ENCODE assay signal across 9 mouse cellular contexts in the genomic region with DNA sequence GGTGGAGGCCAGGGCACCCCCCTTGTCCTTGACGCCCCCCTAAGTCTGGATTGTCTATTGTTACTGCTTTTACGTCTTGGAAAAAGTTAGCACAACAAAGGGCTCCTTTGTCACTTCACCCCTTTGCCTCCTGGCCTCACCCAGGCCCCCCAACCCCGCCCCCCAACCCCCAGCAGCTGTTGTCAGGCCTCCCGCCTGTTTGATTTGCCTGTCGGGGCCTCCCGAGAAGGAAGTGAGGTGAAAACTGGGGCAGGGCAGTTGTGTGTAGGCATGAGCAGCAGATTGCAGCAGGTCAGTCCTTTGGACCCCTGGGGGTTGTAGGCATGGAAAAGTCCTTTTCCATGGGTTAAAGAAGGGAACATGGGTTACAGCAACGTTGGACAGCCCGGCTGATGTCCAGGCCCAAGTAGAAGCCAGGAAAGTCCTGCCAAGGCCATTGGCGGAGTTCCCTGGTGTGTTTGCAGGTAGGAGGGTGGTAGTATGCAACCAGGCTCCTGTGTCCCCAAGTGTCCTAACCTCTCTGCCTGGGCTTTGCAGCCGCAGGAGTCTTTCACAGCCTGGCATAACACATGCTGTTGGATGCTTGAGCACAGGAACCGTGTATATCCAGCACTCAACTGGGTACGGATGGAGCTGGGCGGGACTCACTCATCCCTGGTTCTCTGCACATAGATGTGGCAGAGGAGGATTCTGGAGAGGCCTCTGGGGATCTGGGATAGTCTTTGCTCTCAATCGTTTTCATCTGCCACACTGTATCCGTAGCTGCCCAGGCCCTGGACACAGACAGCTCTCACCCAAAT. TPM values are rescaled to one million over a fixed set of nuclear protein-coding genes. Genes with fewer than 3 reads are reported as not detected.
DNase-seq lines count a peak whose midpoint lies in the region; ATAC-seq and TF ChIP-seq lines count a peak whose summit lies in the region.
"Had no signal": no experiment of that assay in that cellular context is flagged by ENCODE, and none has a peak within 500 bp of the region (broad histone marks: within the 10 kb centered on the region; RNA-seq: fewer than 3 reads in every experiment).

No protein-coding gene starts in this region.

- peaks cover 41% of the 10 kb centered on the region for H3K4me1 ChIP-seq in spleen, adult 2 months (ENCODE audit: control insufficient read depth, insufficient read depth, insufficient read length)
- peaks cover 98% of the 10 kb centered on the region for H3K4me1 ChIP-seq in forebrain, embryonic 15.5 days
- peaks cover 99% of the 10 kb centered on the region for H3K4me1 ChIP-seq in hindbrain, embryonic 15.5 days (replicated peaks)
- peaks cover 43% of the 10 kb centered on the region for H3K4me1 ChIP-seq in lung, postnatal 0 days (ENCODE audit: insufficient read depth, low read depth, low read length)

- no peaks in the 10 kb centered on the region for H3K9me3 ChIP-seq in forebrain, embryonic 15.5 days
- H3K9me3 ChIP-seq in hindbrain, embryonic 15.5 days, result no peaks in the 10 kb centered on the region
- H3K9me3 ChIP-seq in lung, postnatal 0 days (ENCODE audit: low read length), result no peaks in the 10 kb centered on the region

- H3K27me3 ChIP-seq in spleen, adult 2 months (ENCODE audit: control insufficient read depth, insufficient read depth, low read length), result no peaks in the 10 kb centered on the region
- H3K27me3 ChIP-seq in forebrain, embryonic 15.5 days, result peaks cover 12% of the 10 kb centered on the region; the same call in 1 of the 2 replicates
- no peaks in the 10 kb centered on the region for H3K27me3 ChIP-seq in hindbrain, embryonic 15.5 days
- H3K27me3 ChIP-seq in lung, postnatal 0 days (replicated peaks; ENCODE audit: insufficient read depth, low read length), result no peaks in the 10 kb centered on the region

- H3K4me2 ChIP-seq in forebrain, embryonic 15.5 days (replicated peaks), result peak overlapping the region; percentile 98
- peak overlapping the region; percentile 98 for H3K4me2 ChIP-seq in hindbrain, embryonic 15.5 days
- peak overlapping the region; percentile 98 for H3K4me2 ChIP-seq in lung, postnatal 0 days (replicated peaks; ENCODE audit: low read depth, low read length)

- ATAC-seq in forebrain, embryonic 15.5 days (replicated peaks), result no peak
- ATAC-seq in hindbrain, embryonic 15.5 days (ENCODE audit: low FRiP score, low read depth), result no peak
- no peak for ATAC-seq in lung, postnatal 0 days
- no peak for ATAC-seq in erythroid progenitor cell, adult 5-6 weeks (replicated peaks; ENCODE audit: low FRiP score, poor library complexity, severe bottlenecking)

- TF ChIP-seq POLR2A in spleen, adult 2 months (IDR thresholded peaks at IDR 0.05; ENCODE audit: low read depth, low read length), result no peak

- 59% methylated on average over 15 of the region's 15 CpGs for WGBS in spleen, adult 2 months
- WGBS in forebrain, embryonic 15.5 days, result 29% methylated on average over 15 of the region's 15 CpGs
- 12% methylated on average over 15 of the region's 15 CpGs for WGBS in hindbrain, embryonic 15.5 days
- WGBS in lung, postnatal 0 days, result 16% methylated on average over 15 of the region's 15 CpGs

- H3K4me3 ChIP-seq in spleen, adult 2 months (ENCODE audit: extremely low read depth, insufficient read depth, insufficient read length), result no peak overlapping the region
- no peak overlapping the region for H3K4me3 ChIP-seq in forebrain, embryonic 15.5 days
- peak overlapping the region; percentile 71 for H3K4me3 ChIP-seq in hindbrain, embryonic 15.5 days
- peak overlapping the region; percentile 10; the same call in 1 of the 2 replicates for H3K4me3 ChIP-seq in lung, postnatal 0 days (ENCODE audit: low read depth, low read length)

- peak overlapping the region; percentile 30; the same call in 1 of the 2 replicates for H3K27ac ChIP-seq in spleen, adult 2 months (ENCODE audit: insufficient read depth, low read length)
- H3K27ac ChIP-seq in forebrain, embryonic 15.5 days (replicated peaks), result peak overlapping the region; percentile 75; the same call in 1 of the 2 replicates
- peak overlapping the region; percentile 85 for H3K27ac ChIP-seq in hindbrain, embryonic 15.5 days (replicated peaks)
- peak overlapping the region; percentile 84 for H3K27ac ChIP-seq in lung, postnatal 0 days (ENCODE audit: low read length)

- peaks cover 17% of the 10 kb centered on the region for H3K36me3 ChIP-seq in spleen, adult 2 months (ENCODE audit: control insufficient read depth, insufficient read depth, low read length)
- no peaks in the 10 kb centered on the region for H3K36me3 ChIP-seq in forebrain, embryonic 15.5 days
- no peaks in the 10 kb centered on the region for H3K36me3 ChIP-seq in hindbrain, embryonic 15.5 days
- H3K36me3 ChIP-seq in lung, postnatal 0 days (ENCODE audit: insufficient read depth, low read length), result peaks cover 7% of the 10 kb centered on the region

- no peak for TF ChIP-seq CTCF in spleen, adult 2 months (IDR thresholded peaks at IDR 0.05; ENCODE audit: extremely low read depth, insufficient read depth, insufficient read length, insufficient replicate concordance)
- TF ChIP-seq CTCF in lung, postnatal 0 days (IDR thresholded peaks at IDR 0.05), result no peak

- no peak for DNase-seq in spleen, adult 2 months (ENCODE audit: low read depth in 1 of 2, low spot score in 2 of 2)
- DNase-seq in spleen, postnatal 36 days (ENCODE audit: low spot score in 2 of 2), result no peak
- no peak for DNase-seq in lung, postnatal 0 days (ENCODE audit: low spot score)
- peak; percentile 62 to 78 for DNase-seq in thymus, postnatal 36 days
- no peak for DNase-seq in B cell, adult 2 months

- no peak for TF ChIP-seq EP300 in lung, postnatal 0 days (IDR thresholded peaks at IDR 0.05)

- 0 out of 2 replicates have a peak overlapping the region, but pooled peaks have one; percentile 27 for H3K9ac ChIP-seq in forebrain, embryonic 15.5 days (replicated peaks)
- H3K9ac ChIP-seq in hindbrain, embryonic 15.5 days, result peak overlapping the region; percentile 23
- peak overlapping the region; percentile 29 for H3K9ac ChIP-seq in lung, postnatal 0 days (replicated peaks; ENCODE audit: low read depth)

RNA-seq across cellular contexts. Expression of a gene that starts 18.0 kb away (rescaled TPM):
- 0.56 and 0.67 TPM in 2 replicates for polyA plus RNA-seq in spleen, adult 2 months (2012; rRNA removed)
- polyA plus RNA-seq in forebrain, embryonic 15.5 days (2015; fragmentation: Nextera tagmentation; extraction: Ambion mirVana), result 0.62 and 0.84 TPM in 2 replicates
- polyA plus RNA-seq in hindbrain, embryonic 15.5 days (2015; fragmentation: Nextera tagmentation; extraction: Ambion mirVana), result 1.8 and 3.1 TPM in 2 replicates
- 0.56 and 1.0 TPM in 2 replicates for polyA plus RNA-seq in lung, postnatal 0 days (2015; fragmentation: Nextera tagmentation; extraction: Ambion mirVana)
- not detected in 2 replicates for total RNA-seq in erythroid progenitor cell, adult 5-6 weeks (2015; ENCODE audit: low replicate concordance)
- total RNA-seq in erythroid progenitor cell, adult 5-6 weeks (2017; ENCODE audit: low replicate concordance), result not detected in 2 replicates
- total RNA-seq: adrenal gland, adult 18-20 months had no signal

RNA-seq across cellular contexts. Expression of a gene that starts 37.2 kb away (rescaled TPM):
- polyA plus RNA-seq in spleen, adult 2 months (2012; rRNA removed), result 37.0 and 48.8 TPM in 2 replicates
- 9.2 and 9.9 TPM in 2 replicates for polyA plus RNA-seq in forebrain, embryonic 15.5 days (2015; fragmentation: Nextera tagmentation; extraction: Ambion mirVana)
- polyA plus RNA-seq in hindbrain, embryonic 15.5 days (2015; fragmentation: Nextera tagmentation; extraction: Ambion mirVana), result 11.4 and 16.8 TPM in 2 replicates
- polyA plus RNA-seq in lung, postnatal 0 days (2015; fragmentation: Nextera tagmentation; extraction: Ambion mirVana), result 26.2 and 28.8 TPM in 2 replicates
- total RNA-seq in erythroid progenitor cell, adult 5-6 weeks (2015; ENCODE audit: low replicate concordance), result 4.3 and 18.4 TPM in 2 replicates
- total RNA-seq in erythroid progenitor cell, adult 5-6 weeks (2017; ENCODE audit: low replicate concordance), result 0.51 and 1.4 TPM in 2 replicates

RNA-seq across cellular contexts. Expression of a gene that starts 57.2 kb away (rescaled TPM):
- 1.6 and 2.0 TPM in 2 replicates for polyA plus RNA-seq in spleen, adult 2 months (2012; rRNA removed)
- 11.2 and 12.1 TPM in 2 replicates for polyA plus RNA-seq in forebrain, embryonic 15.5 days (2015; fragmentation: Nextera tagmentation; extraction: Ambion mirVana)
- polyA plus RNA-seq in hindbrain, embryonic 15.5 days (2015; fragmentation: Nextera tagmentation; extraction: Ambion mirVana), result 5.5 and 6.0 TPM in 2 replicates
- polyA plus RNA-seq in lung, postnatal 0 days (2015; fragmentation: Nextera tagmentation; extraction: Ambion mirVana), result 2.5 and 2.6 TPM in 2 replicates
- 72.4 and 84.3 TPM in 2 replicates for total RNA-seq in erythroid progenitor cell, adult 5-6 weeks (2015; ENCODE audit: low replicate concordance)
- total RNA-seq in erythroid progenitor cell, adult 5-6 weeks (2017; ENCODE audit: low replicate concordance), result 96.1 and 116 TPM in 2 replicates

RNA-seq across cellular contexts. Expression of a gene that starts 59.2 kb away (rescaled TPM):
- 5.4 and 5.9 TPM in 2 replicates for polyA plus RNA-seq in spleen, adult 2 months (2012; rRNA removed)
- 126 and 141 TPM in 2 replicates for polyA plus RNA-seq in forebrain, embryonic 15.5 days (2015; fragmentation: Nextera tagmentation; extraction: Ambion mirVana)
- 43.7 and 56.9 TPM in 2 replicates for polyA plus RNA-seq in hindbrain, embryonic 15.5 days (2015; fragmentation: Nextera tagmentation; extraction: Ambion mirVana)
- polyA plus RNA-seq in lung, postnatal 0 days (2015; fragmentation: Nextera tagmentation; extraction: Ambion mirVana), result 11.1 and 16.9 TPM in 2 replicates
- total RNA-seq in erythroid progenitor cell, adult 5-6 weeks (2015; ENCODE audit: low replicate concordance), result 1,106 and 1,185 TPM in 2 replicates
- 1,820 and 2,303 TPM in 2 replicates for total RNA-seq in erythroid progenitor cell, adult 5-6 weeks (2017; ENCODE audit: low replicate concordance)

Comparison
In these comparisons a context has a peak if more than half of its experiments do, and no peak if none do; other contexts are left out.
1. DNase-seq: peak in thymus, postnatal 36 days (2 of 2); none in spleen, adult 2 months (0 of 2), spleen, postnatal 36 days (0 of 2), lung, postnatal 0 days (single experiment) and B cell, adult 2 months (0 of 2).
2. H3K27ac ChIP-seq: peak in every context shown above with its lines; median percentile 85 in hindbrain, embryonic 15.5 days; 84 in lung, postnatal 0 days; 75 in forebrain, embryonic 15.5 days; 30 in spleen, adult 2 months.
3. H3K4me3 ChIP-seq: peak in hindbrain, embryonic 15.5 days (single experiment) and lung, postnatal 0 days (single experiment); none in spleen, adult 2 months (single experiment) and forebrain, embryonic 15.5 days (single experiment).
4. Peak in every context shown above with its lines, with median percentiles within 50 percentile points of each other: H3K4me2 ChIP-seq and H3K9ac ChIP-seq.